Mouse (Mus musculus): Measurements from ENCODE around the gene Coq8a. TPM values are rescaled to one million over a fixed set of nuclear protein-coding genes. Genes with fewer than 3 reads are reported as not detected.

Gene Coq8a
- total RNA-seq, 2 experiments from 2014 or later = 498 to 743 TPM

GRCm38 (mm10) chr1:180210031-180210432 is 10.6 kb upstream of the Coq8a start:
- intact Hi-C loops (cut with DNase I; ENCODE audit: low total_unique reads) = loop anchor here (10.0 kb wide), 1 partner anchor 355 kb away; no protein-coding TSS in a partner anchor
- DNase-seq = peak; percentile 23

- intact Hi-C loops (cut with DNase I; ENCODE audit: low total_unique reads) = no loop called here
Observed at GRCm38 (mm10) chr1:180208370-180208769, 9.0 kb upstream of the Coq8a start.

GRCm38 (mm10) chr1:180200722-180201121 is 1.3 kb upstream of the Coq8a start:
- intact Hi-C loops (cut with DNase I; ENCODE audit: low total_unique reads) = no loop called here
- DNase-seq = peak; percentile 33

More at GRCm38 (mm10) chr1:180208370-180208769, 9.0 kb upstream of the Coq8a start:
- no peak for DNase-seq

- intact Hi-C loops (cut with DNase I; ENCODE audit: low total_unique reads) = no loop called here
- no peak for DNase-seq
Observed at GRCm38 (mm10) chr1:180199715-180200050, 281 bp upstream of the Coq8a start.

- intact Hi-C loops (cut with DNase I; ENCODE audit: low total_unique reads) = no loop called here
- no peak for DNase-seq
Observed at GRCm38 (mm10) chr1:180197956-180198355, 1.4 kb downstream of the Coq8a start.

GRCm38 (mm10) chr1:180196508-180196907 is 2.9 kb downstream of the Coq8a start:
- DNase-seq = no peak
- intact Hi-C loops (cut with DNase I; ENCODE audit: low total_unique reads) = no loop called here

- intact Hi-C loops (cut with DNase I; ENCODE audit: low total_unique reads) = no loop called here
- peak; percentile 98 for DNase-seq
Observed at GRCm38 (mm10) chr1:180195703-180196381, 3.6 kb downstream of the Coq8a start.

GRCm38 (mm10) chr1:180194781-180195471 is 4.5 kb downstream of the Coq8a start:
- intact Hi-C loops (cut with DNase I; ENCODE audit: low total_unique reads) = no loop called here
- DNase-seq = peak; percentile 80

GRCm38 (mm10) chr1:180194048-180194447 is 5.4 kb downstream of the Coq8a start:
- intact Hi-C loops (cut with DNase I; ENCODE audit: low total_unique reads) = no loop called here
- no peak for DNase-seq

- no peak for DNase-seq
- intact Hi-C loops (cut with DNase I; ENCODE audit: low total_unique reads) = no loop called here
Observed at GRCm38 (mm10) chr1:180193391-180193935, 5.9 kb downstream of the Coq8a start.

GRCm38 (mm10) chr1:180192866-180193265 is 6.5 kb downstream of the Coq8a start:
- intact Hi-C loops (cut with DNase I; ENCODE audit: low total_unique reads) = no loop called here
- DNase-seq = no peak

- no peak for DNase-seq
- intact Hi-C loops (cut with DNase I; ENCODE audit: low total_unique reads) = no loop called here
Observed at GRCm38 (mm10) chr1:180191651-180192220, 7.7 kb downstream of the Coq8a start.

GRCm38 (mm10) chr1:180191112-180191511 is 8.3 kb downstream of the Coq8a start:
- no peak for DNase-seq
- intact Hi-C loops (cut with DNase I; ENCODE audit: low total_unique reads) = no loop called here

- peak; percentile 49 for DNase-seq
- intact Hi-C loops (cut with DNase I; ENCODE audit: low total_unique reads) = no loop called here
Observed at GRCm38 (mm10) chr1:180188951-180189350, 10.5 kb downstream of the Coq8a start.

GRCm38 (mm10) chr1:180186371-180186770 is 13.0 kb downstream of the Coq8a start:
- intact Hi-C loops (cut with DNase I; ENCODE audit: low total_unique reads) = no loop called here
- DNase-seq = no peak

GRCm38 (mm10) chr1:180185877-180186276 is 13.5 kb downstream of the Coq8a start:
- no peak for DNase-seq
- intact Hi-C loops (cut with DNase I; ENCODE audit: low total_unique reads) = no loop called here

GRCm38 (mm10) chr1:180184768-180185167 is 14.6 kb downstream of the Coq8a start:
- DNase-seq = no peak
- intact Hi-C loops (cut with DNase I; ENCODE audit: low total_unique reads) = no loop called here

- DNase-seq = no peak
- intact Hi-C loops (cut with DNase I; ENCODE audit: low total_unique reads) = no loop called here
Observed at GRCm38 (mm10) chr1:180183525-180184159, 15.8 kb downstream of the Coq8a start.

GRCm38 (mm10) chr1:180182731-180183130 is 16.7 kb downstream of the Coq8a start:
- intact Hi-C loops (cut with DNase I; ENCODE audit: low total_unique reads) = no loop called here

GRCm38 (mm10) chr1:180181966-180182319 is 17.5 kb downstream of the Coq8a start:
- intact Hi-C loops (cut with DNase I; ENCODE audit: low total_unique reads) = no loop called here
- no peak for DNase-seq

More at GRCm38 (mm10) chr1:180182731-180183130, 16.7 kb downstream of the Coq8a start:
- DNase-seq = no peak

Data from gastrocnemius, postnatal 14 days (tissue).